Mouse (Mus musculus) forebrain, embryonic 16.5 days (tissue): ENCODE measurements around the gene Pea15a. TPM values are rescaled to one million over a fixed set of nuclear protein-coding genes. Genes with fewer than 3 reads are reported as not detected.
A peak's percentile ranks its signal among the peaks of the same experiment; 100 is the strongest.

ENCODE experiments used
- ATAC-seq: fragments of 200-750 bp; cut with Nextera tagmentation; 2 replicates; pipeline ENCODE4 v1.8.0; 2017; ENCODE audit warnings: mild to moderate bottlenecking, moderate library complexity
- H3K27ac ChIP-seq: fragments of 300-500 bp; sonication (generic); 2 replicates; pipeline ENCODE4 v1.5.1; 2014; ENCODE audit warnings: low read length, control low read depth
- H3K27me3 ChIP-seq: fragments of 300-500 bp; sonication (generic); replicated peaks from 2 replicates; pipeline ENCODE4 v1.6.1; 2014; ENCODE audit warnings: low read length; ENCODE audit not compliant: control insufficient read depth, insufficient read depth
- H3K36me3 ChIP-seq: fragments of 300-500 bp; sonication (generic); 2 replicates; pipeline ENCODE4 v1.6.1; 2014; ENCODE audit not compliant: control insufficient read depth, insufficient read depth
- H3K4me1 ChIP-seq: fragments of 300-500 bp; sonication (generic); replicated peaks from 2 replicates; pipeline ENCODE4 v1.6.1; 2014; ENCODE audit warnings: low read length; ENCODE audit not compliant: control insufficient read depth, insufficient read depth
- H3K4me2 ChIP-seq: fragments of 300-500 bp; sonication (generic); 2 replicates; pipeline ENCODE4 v1.6.1; 2014; ENCODE audit warnings: mild to moderate bottlenecking, low read length, control low read depth
- H3K4me3 ChIP-seq: fragments of 300-500 bp; sonication (generic); replicated peaks from 2 replicates; pipeline ENCODE4 v1.5.1; 2014; ENCODE audit warnings: mild to moderate bottlenecking, low read length, control low read depth
- H3K9ac ChIP-seq: fragments of 300-500 bp; sonication (generic); replicated peaks from 2 replicates; pipeline ENCODE4 v1.6.1; 2014; ENCODE audit warnings: low read depth, low read length, control low read depth
- H3K9me3 ChIP-seq: fragments of 300-500 bp; sonication (generic); 2 replicates; pipeline ENCODE4 v1.6.1; 2016; ENCODE audit warnings: low read length; ENCODE audit not compliant: control insufficient read depth
- WGBS: fragments of 180-500 bp; shearing (Covaris S2); extraction: QIAGEN DNeasy Blood & Tissue Kit; methylation state at CpG from one replicate; pipeline ENCODE4 v1.1.7; 2014; 5-methylcytosine and 5-hydroxymethylcytosine counted together
- polyA plus RNA-seq: library from polyadenylated mRNA; unstranded; fragments of >200 nt; fragmentation: Nextera tagmentation; extraction: Ambion mirVana; gene quantifications from 2 replicates; pipeline ENCODE4 v1.2.1, GENCODE M21; 2015

The Pea15a gene
- polyA plus RNA-seq, 1 experiment from 2014 or later = 472 TPM

DNA sequence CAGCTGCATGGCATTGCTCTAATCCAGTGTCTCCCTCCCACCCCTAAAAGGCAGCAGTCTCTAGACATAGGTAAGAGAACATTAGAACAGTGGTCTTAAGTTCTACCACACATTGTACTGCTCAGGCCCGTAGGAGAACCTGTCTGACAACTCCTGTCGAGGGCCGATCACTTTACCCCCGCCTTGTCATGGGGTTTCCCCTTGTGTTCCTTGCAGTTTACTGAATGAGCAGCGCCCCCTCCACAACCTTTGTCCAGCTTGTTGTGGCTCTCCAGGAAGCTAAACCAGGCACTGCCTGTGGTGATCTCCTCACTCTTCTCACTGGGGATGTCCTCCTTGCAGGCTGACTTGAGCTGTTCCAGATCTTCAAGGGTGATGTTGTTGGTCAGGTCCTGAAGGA, 6.4 kb downstream of the Pea15a start:
- Histone ChIP-seq H3K4me3 (no peak overlapping the region), H3K27me3 (no peaks in the 10 kb centered on the region), H3K9ac (no peak overlapping the region; the same call in 1 of the 2 replicates), H3K4me1 (peaks cover 52% of the 10 kb centered on the region), H3K36me3 (peaks cover 13% of the 10 kb centered on the region), H3K9me3 (no peaks in the 10 kb centered on the region), H3K27ac (peak overlapping the region; percentile 99), H3K4me2 (peak overlapping the region; percentile 95)
- ATAC-seq = no peak
- WGBS = 64% methylated on average over 5 of the region's 5 CpGs

DNA sequence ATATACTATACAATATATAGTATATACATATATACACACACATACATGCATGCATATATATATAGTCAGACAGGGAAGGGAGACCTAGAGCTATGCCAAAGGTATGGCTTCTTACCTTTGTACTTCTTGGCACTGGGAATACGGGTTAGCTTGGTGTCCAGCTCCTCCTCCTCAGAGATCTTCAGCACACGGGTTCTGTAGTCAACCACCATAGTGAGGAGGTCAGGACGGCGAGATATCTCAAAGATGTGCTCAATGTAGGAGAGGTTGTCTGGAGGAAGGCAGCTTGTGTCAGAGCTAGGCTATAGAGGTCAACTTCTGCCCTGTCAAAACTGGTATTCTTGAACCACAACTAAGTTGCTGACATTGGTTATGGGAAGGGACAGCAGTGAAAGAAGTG, 7.6 kb downstream of the Pea15a start:
- Histone ChIP-seq H3K9me3 (no peaks in the 10 kb centered on the region), H3K36me3 (peaks cover 19% of the 10 kb centered on the region), H3K4me3 (no peak overlapping the region), H3K27me3 (no peaks in the 10 kb centered on the region), H3K4me2 (no peak overlapping the region), H3K9ac (no peak overlapping the region), H3K27ac (no peak overlapping the region), H3K4me1 (peaks cover 41% of the 10 kb centered on the region)
- WGBS = 85% methylated on average over 4 of the region's 4 CpGs
- ATAC-seq = no peak

DNA sequence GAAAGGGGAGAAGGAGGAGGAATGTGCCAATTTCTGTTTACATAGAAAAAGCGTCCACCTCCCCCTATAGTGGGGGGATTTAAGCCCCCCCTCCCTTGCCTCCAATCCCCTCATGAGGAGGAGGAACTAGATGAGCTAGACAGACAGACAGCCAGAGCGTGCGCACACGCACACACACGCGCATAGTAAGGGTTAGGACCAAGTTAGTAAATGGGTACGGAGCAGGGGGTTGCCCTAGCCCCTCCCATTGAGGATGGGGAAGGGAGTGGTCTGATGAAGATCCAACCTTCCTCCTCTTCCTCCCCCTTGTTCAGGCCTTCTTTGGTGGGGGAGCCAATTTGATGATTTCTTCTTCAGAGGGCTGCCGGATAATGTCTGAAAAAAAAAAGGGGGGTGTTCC, 8.3 kb downstream of the Pea15a start:
- Histone ChIP-seq H3K9me3 (no peaks in the 10 kb centered on the region), H3K27ac (no peak overlapping the region; the same call in 1 of the 2 replicates), H3K36me3 (peaks cover 24% of the 10 kb centered on the region), H3K4me1 (peaks cover 34% of the 10 kb centered on the region), H3K4me2 (no peak overlapping the region), H3K27me3 (no peaks in the 10 kb centered on the region), H3K4me3 (no peak overlapping the region), H3K9ac (no peak overlapping the region)
- no peak for ATAC-seq
- 77% methylated on average over 8 of the region's 8 CpGs for WGBS

- WGBS = 64% methylated on average over 5 of the region's 5 CpGs
- no peak for ATAC-seq
- Histone ChIP-seq H3K4me1 (peaks cover 30% of the 10 kb centered on the region), H3K9ac (no peak overlapping the region), H3K27me3 (no peaks in the 10 kb centered on the region), H3K4me2 (no peak overlapping the region), H3K4me3 (no peak overlapping the region), H3K9me3 (no peaks in the 10 kb centered on the region), H3K36me3 (peaks cover 24% of the 10 kb centered on the region), H3K27ac (peak overlapping the region; percentile 41; the same call in 1 of the 2 replicates)
These were observed 8.8 kb downstream of the Pea15a start for GRCm38 (mm10) chr1:172197851-172198250.

DNA sequence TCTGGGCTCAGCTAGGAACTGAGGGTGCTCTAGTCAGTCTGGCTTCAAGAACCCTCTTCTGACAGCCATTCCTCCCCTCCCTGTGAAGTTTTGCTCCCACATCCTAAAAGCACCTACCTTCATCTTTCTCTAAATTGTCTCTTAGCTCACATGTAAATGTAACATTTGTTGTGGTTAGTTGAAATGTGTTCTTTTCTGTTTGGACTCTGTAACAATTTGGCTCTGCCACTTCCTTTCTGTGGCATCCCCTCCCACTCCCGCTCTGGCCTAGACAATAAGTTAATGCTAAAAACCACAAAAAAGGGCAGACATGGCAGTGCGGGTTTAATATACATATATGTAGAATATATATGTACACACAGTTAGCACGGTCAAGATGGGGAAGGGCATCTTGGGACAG, 9.5 kb downstream of the Pea15a start:
- no peaks in the 10 kb centered on the region for H3K27me3 ChIP-seq
- no peak overlapping the region for H3K4me2 ChIP-seq
- no peaks in the 10 kb centered on the region for H3K9me3 ChIP-seq
- no peak overlapping the region for H3K4me3 ChIP-seq
- 82% methylated on average over 3 of the region's 3 CpGs for WGBS
- H3K9ac ChIP-seq = no peak overlapping the region
- peaks cover 30% of the 10 kb centered on the region for H3K36me3 ChIP-seq
- H3K4me1 ChIP-seq = peaks cover 23% of the 10 kb centered on the region
- no peak overlapping the region; the same call in 1 of the 2 replicates for H3K27ac ChIP-seq
- no peak for ATAC-seq

DNA sequence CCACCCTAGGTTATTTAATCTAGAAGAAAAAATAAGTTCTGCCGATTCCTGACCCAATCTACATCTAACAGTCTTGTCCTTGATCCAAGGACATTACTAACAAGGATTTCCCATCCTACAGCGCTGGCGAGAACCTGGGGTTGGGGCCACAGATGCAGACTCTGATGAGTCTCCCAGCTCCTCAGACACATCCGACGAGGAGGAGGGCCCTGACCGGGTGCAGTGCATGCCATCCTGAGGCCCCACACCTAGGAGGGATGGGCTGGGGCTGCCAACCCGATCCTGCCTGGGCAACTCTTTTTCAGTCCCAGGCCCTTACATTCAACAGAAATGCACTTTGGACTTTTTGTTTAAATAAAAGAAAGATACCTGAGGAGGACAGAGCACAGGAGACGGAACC, 12.2 kb downstream of the Pea15a start:
- no peaks in the 10 kb centered on the region for H3K9me3 ChIP-seq
- no peaks in the 10 kb centered on the region for H3K27me3 ChIP-seq
- no peak overlapping the region for H3K4me3 ChIP-seq
- H3K4me1 ChIP-seq = no peaks in the 10 kb centered on the region
- WGBS = 68% methylated on average over 8 of the region's 8 CpGs
- peaks cover 36% of the 10 kb centered on the region for H3K36me3 ChIP-seq
- ATAC-seq = no peak
- H3K4me2 ChIP-seq = no peak overlapping the region
- H3K9ac ChIP-seq = no peak overlapping the region
- 0 out of 2 replicates have a peak overlapping the region, but pooled peaks have one; percentile 12 for H3K27ac ChIP-seq

- peaks cover 39% of the 10 kb centered on the region for H3K36me3 ChIP-seq
- no peak for ATAC-seq
- 88% methylated on average over 3 of the region's 3 CpGs for WGBS
These were observed 14.4 kb downstream of the Pea15a start for GRCm38 (mm10) chr1:172192217-172192616.

GRCm38 (mm10) chr1:172191578-172191977, 15.0 kb downstream of the Pea15a start:
- WGBS = 97% methylated on average over 2 of the region's 2 CpGs
- Histone ChIP-seq H3K9ac (no peak overlapping the region), H3K9me3 (no peaks in the 10 kb centered on the region), H3K27ac (no peak overlapping the region), H3K36me3 (peaks cover 39% of the 10 kb centered on the region), H3K27me3 (no peaks in the 10 kb centered on the region), H3K4me2 (no peak overlapping the region), H3K4me1 (no peaks in the 10 kb centered on the region), H3K4me3 (no peak overlapping the region)
- no peak for ATAC-seq

More at GRCm38 (mm10) chr1:172192217-172192616, 14.4 kb downstream of the Pea15a start:
- H3K27me3 ChIP-seq = no peaks in the 10 kb centered on the region
- H3K27ac ChIP-seq = no peak overlapping the region
- H3K9me3 ChIP-seq = no peaks in the 10 kb centered on the region
- no peak overlapping the region for H3K9ac ChIP-seq
- H3K4me2 ChIP-seq = no peak overlapping the region
- H3K4me1 ChIP-seq = no peaks in the 10 kb centered on the region
- no peak overlapping the region for H3K4me3 ChIP-seq

DNA sequence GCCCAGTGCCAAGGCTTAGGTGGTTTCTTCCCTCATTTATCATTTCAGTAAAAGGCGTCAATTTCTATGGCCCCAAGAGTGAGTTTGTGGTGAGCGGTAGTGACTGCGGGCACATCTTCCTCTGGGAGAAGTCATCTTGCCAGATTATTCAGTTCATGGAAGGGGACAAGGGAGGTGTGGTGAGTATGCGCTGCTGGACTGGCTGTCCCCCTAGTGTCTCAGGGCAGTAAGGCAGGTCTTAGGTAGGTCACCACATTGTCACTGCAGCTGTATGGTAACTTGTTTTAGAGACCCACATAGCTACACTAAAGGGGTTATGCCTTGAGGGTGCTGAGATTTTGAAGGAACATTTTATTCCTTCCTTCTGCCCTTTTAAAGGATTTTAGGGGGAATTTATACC, 17.7 kb downstream of the Pea15a start:
- Histone ChIP-seq H3K4me2 (no peak overlapping the region), H3K36me3 (peaks cover 32% of the 10 kb centered on the region)
- WGBS = 70% methylated on average over 4 of the region's 4 CpGs

More for the DNA sequence above, 17.7 kb downstream of the Pea15a start:
- H3K4me3 ChIP-seq = no peak overlapping the region
- H3K27me3 ChIP-seq = no peaks in the 10 kb centered on the region
- no peak overlapping the region for H3K9ac ChIP-seq
- H3K9me3 ChIP-seq = no peaks in the 10 kb centered on the region
- no peaks in the 10 kb centered on the region for H3K4me1 ChIP-seq
- no peak for ATAC-seq
- no peak overlapping the region for H3K27ac ChIP-seq
